Mouse (Mus musculus) liver, adult 2 months (tissue): ENCODE measurements at regions not wholly inside any gene's neighbourhood (a gene's known extent, or its start where the extent isn't known, plus 50 kb on each side); places are given as distances from the start of the nearest gene placed in this dataset.

Experiments used
- DNase-seq: peaks from one replicate; pipeline ENCODE4 v3.0.0-alpha.2; 2011; ENCODE audit warnings: low read depth, low spot score; ENCODE audit errors: extremely low read depth
- H3K27ac ChIP-seq: fragments of 200-500 bp; replicated peaks from 2 replicates; pipeline ENCODE4 v1.5.1; 2012; ENCODE audit warnings: low read depth, mild to moderate bottlenecking, control low read depth, inconsistent platforms, low read length; ENCODE audit not compliant: insufficient read depth
- H3K27me3 ChIP-seq: fragments of 200-500 bp; 2 replicates; pipeline ENCODE4 v1.6.1; 2012; ENCODE audit warnings: mild to moderate bottlenecking, moderate library complexity, low read length, inconsistent platforms; ENCODE audit not compliant: control insufficient read depth, insufficient read depth
- H3K36me3 ChIP-seq: fragments of 200-500 bp; 2 replicates; pipeline ENCODE4 v1.6.1; 2012; ENCODE audit warnings: low read length, inconsistent platforms; ENCODE audit not compliant: control insufficient read depth, insufficient read depth
- H3K4me1 ChIP-seq: fragments of 200-500 bp; 2 replicates; pipeline ENCODE4 v1.6.1; 2011; ENCODE audit warnings: low read length; ENCODE audit not compliant: control insufficient read depth, insufficient read depth
- H3K4me3 ChIP-seq: fragments of 200-500 bp; 2 replicates; pipeline ENCODE4 v1.5.1; 2011; ENCODE audit warnings: low read depth, mild to moderate bottlenecking, control low read depth, low read length, moderate library complexity; ENCODE audit not compliant: insufficient read depth
- H3K79me2 ChIP-seq: fragments of 200-500 bp; 2 replicates; pipeline ENCODE4 v1.6.1; 2012; ENCODE audit warnings: inconsistent platforms, mild to moderate bottlenecking, low read length, moderate library complexity; ENCODE audit not compliant: control insufficient read depth, insufficient read depth
- H3K9ac ChIP-seq: fragments of 200-500 bp; 2 replicates; pipeline ENCODE4 v1.6.1; 2012; ENCODE audit warnings: low read depth, mild to moderate bottlenecking, control low read depth, inconsistent platforms, low read length
- CTCF ChIP-seq: fragments of 200-500 bp; IDR thresholded peaks from 2 replicates; pipeline ENCODE4 v1.5.1; 2011; ENCODE audit warnings: low read depth, low read length, control low read depth
- POLR2A ChIP-seq: fragments of 200-500 bp; IDR thresholded peaks from 2 replicates; pipeline ENCODE4 v1.6.1; 2011; ENCODE audit warnings: low read length, control low read depth; ENCODE audit not compliant: insufficient read depth; ENCODE audit errors: extremely low read depth
- WGBS: fragments of 180-500 bp; shearing (Covaris S2); methylation state at CpG from one replicate; pipeline ENCODE4 v1.1.7; 2018; 5-methylcytosine and 5-hydroxymethylcytosine counted together

DNA sequence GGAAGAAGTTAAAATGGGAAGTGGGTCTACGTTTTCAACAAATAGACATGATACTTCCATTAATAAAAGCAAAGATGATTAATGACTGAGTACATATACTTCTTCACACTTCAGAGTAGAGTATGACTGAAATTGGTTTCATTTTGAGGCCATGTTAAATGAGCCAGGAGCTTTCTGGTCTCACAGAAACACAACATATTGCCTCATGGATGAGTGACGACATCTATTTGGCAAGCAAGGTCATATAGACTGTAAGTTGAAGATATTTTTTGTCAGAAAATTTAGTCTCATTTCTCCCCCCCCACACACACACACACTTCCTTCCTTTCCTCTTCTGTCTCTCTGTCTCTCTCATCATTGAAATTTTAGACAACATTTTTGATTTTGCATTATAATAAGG, 354.0 kb downstream of the Atp6ap1l start:
- Histone ChIP-seq H3K27ac (no peak overlapping the region), H3K27me3 (no peaks in the 10 kb centered on the region), H3K79me2 (no peaks in the 10 kb centered on the region), H3K9ac (no peak overlapping the region), H3K36me3 (no peaks in the 10 kb centered on the region), H3K4me3 (no peak overlapping the region), H3K4me1 (no peaks in the 10 kb centered on the region)
- no peak for TF ChIP-seq POLR2A
- TF ChIP-seq CTCF = no peak
- DNase-seq = no peak
- WGBS = 76% methylated on average over 2 of the region's 2 CpGs

DNA sequence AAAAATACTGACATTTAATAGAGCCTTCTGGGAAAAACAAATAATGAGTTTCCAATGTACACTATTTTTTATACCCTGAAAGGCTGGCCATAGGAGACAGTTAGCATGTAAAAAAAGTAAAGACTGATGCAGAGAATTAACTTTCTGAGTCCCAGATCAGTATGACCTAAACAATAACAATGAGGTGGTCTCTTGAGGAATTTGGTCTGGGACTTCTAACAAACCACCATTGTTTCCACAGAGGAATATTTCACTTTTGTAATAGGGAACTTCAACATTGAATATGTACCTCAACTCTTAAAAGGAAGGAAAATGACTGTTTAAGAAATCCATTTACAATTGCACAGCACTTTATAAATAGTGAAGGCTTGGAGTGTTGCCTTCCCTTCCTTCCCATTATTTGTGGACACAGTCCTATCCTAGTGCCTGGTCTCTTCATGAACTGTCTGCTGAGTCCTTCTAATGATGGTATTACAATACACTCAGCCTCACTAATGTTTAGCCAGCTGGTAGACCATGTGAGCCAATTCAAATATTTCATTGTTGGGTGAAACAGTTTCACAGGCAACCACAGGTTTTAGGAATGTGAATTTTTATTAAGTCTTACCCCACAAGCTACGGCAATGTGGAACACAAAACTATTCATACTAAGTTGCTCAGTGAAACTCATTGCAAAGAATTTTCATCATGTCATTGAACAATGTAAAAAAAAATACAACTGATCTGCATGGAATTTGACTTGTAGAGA, 358.7 kb downstream of the Atp6ap1l start:
- Histone ChIP-seq H3K27me3 (no peaks in the 10 kb centered on the region), H3K4me1 (no peaks in the 10 kb centered on the region), H3K4me3 (no peak overlapping the region), H3K9ac (no peak overlapping the region), H3K36me3 (no peaks in the 10 kb centered on the region), H3K79me2 (no peaks in the 10 kb centered on the region), H3K27ac (no peak overlapping the region)
- 55% methylated on average over 1 of the region's 1 CpGs for WGBS
- no peak for DNase-seq
- no peak for TF ChIP-seq POLR2A
- no peak for TF ChIP-seq CTCF

DNA sequence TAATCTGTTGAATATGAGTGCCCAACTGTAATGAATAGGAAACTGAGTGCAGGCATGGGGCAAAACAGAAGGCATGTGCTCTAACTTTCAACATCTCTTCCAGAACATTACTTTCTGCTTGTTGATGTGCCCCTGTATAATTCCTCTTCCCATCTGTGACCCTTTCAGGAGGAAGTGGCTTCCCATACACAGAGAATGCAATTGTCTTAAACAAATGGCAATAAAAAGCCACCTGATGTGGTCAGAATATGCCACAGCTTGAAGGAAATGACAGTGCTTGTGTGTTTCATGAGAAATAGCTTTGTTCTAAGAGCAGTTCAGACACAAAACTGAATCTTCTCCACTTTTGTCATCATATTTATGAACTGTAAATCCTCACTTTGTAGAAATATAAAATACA, 359.3 kb downstream of the Atp6ap1l start:
- H3K9ac ChIP-seq = no peak overlapping the region
- no peak overlapping the region for H3K4me3 ChIP-seq
- no peaks in the 10 kb centered on the region for H3K36me3 ChIP-seq
- TF ChIP-seq POLR2A (no peak), CTCF (no peak)
- H3K4me1 ChIP-seq = no peaks in the 10 kb centered on the region
- H3K79me2 ChIP-seq = no peaks in the 10 kb centered on the region
- DNase-seq = no peak
- no peak overlapping the region for H3K27ac ChIP-seq
- H3K27me3 ChIP-seq = no peaks in the 10 kb centered on the region

DNA sequence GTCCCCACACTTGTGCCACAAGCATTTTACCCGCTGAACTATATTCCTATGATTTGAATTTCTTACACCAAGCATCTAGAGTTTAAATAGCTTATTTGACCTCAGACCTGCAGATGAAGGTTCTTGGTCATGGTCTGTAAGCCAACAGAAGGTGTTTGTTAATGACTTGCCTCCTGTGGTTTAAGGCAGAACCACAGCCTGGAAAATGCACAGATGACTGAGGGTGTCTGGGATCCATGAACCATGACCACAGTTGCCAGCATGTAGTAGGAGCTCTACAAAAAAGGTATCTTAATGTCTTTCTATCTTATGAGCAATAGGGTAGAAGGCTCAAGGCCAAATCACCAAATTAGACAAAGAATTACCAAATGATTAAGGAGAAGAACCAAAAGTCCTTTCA, 367.6 kb downstream of the Atp6ap1l start:
- Histone ChIP-seq H3K36me3 (no peaks in the 10 kb centered on the region), H3K9ac (no peak overlapping the region), H3K79me2 (no peaks in the 10 kb centered on the region), H3K27me3 (no peaks in the 10 kb centered on the region), H3K27ac (no peak overlapping the region), H3K4me3 (no peak overlapping the region), H3K4me1 (peaks cover 3% of the 10 kb centered on the region; the same call in 1 of the 2 replicates)
- DNase-seq = no peak
- no peak for TF ChIP-seq CTCF
- no peak for TF ChIP-seq POLR2A
- 98% methylated on average over 1 of the region's 1 CpGs for WGBS

DNA sequence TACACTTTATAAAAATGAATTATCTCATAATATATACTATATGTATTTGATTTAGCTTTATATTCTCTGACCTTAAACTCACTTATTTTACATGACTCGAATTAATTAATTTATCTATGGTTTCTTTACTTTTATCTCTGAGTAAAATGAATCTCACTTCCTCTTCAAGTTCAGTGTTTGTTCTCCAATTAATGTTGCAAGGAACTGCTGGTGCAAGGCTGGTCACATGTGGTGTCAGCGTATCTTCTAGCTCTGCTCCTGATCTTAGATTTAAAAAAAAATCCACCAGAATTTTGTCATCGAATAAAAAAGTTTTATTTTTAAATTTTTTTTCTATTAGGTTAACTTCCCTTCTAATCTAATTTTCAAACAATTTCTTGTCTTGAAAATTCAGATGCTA, 378.2 kb downstream of the Atp6ap1l start:
- TF ChIP-seq CTCF = no peak
- Histone ChIP-seq H3K36me3 (no peaks in the 10 kb centered on the region), H3K27ac (no peak overlapping the region), H3K9ac (no peak overlapping the region), H3K27me3 (no peaks in the 10 kb centered on the region), H3K79me2 (no peaks in the 10 kb centered on the region), H3K4me3 (no peak overlapping the region), H3K4me1 (peaks cover 2% of the 10 kb centered on the region)
- DNase-seq = no peak
- 84% methylated on average over 3 of the region's 3 CpGs for WGBS

DNA sequence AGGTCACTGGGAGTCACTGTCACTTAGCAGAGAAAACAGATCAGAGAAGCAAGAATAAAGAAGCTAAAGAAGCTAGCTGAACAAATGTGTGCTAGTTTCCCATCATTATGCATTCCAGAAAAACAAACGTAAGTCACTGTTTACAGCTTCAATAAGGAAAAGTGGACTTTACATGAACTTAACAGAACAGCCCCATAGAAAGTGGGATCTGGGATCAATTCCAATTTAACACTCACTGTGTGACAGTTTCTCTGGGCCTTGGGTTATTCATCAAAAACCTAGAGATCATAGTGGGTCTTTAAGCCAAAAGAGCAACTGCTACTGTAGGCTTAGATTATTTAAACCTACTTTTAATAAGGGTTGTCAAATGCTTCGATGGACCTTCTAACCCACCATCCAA, 379.4 kb downstream of the Atp6ap1l start:
- 89% methylated on average over 2 of the region's 2 CpGs for WGBS
- TF ChIP-seq CTCF (no peak), POLR2A (no peak)

More for the DNA sequence above, 379.4 kb downstream of the Atp6ap1l start:
- Histone ChIP-seq H3K79me2 (no peaks in the 10 kb centered on the region), H3K4me1 (peaks cover 5% of the 10 kb centered on the region), H3K9ac (no peak overlapping the region), H3K36me3 (no peaks in the 10 kb centered on the region), H3K4me3 (no peak overlapping the region), H3K27ac (no peak overlapping the region), H3K27me3 (no peaks in the 10 kb centered on the region)
- no peak for DNase-seq
